Mouse (Mus musculus) neural tube, embryonic 14.5 days (tissue): Measurements from ENCODE around the gene Sbpl. TPM values are rescaled to one million over a fixed set of nuclear protein-coding genes. Genes with fewer than 3 reads are reported as not detected.

Source experiments
- ATAC-seq: fragments of 200-750 bp; cut with Nextera tagmentation; 2 replicates; pipeline ENCODE4 v1.8.0; 2017; ENCODE audit warnings: low read depth, mild to moderate bottlenecking, moderate TSS enrichment, moderate library complexity
- H3K27ac ChIP-seq: fragments of 300-500 bp; sonication (generic); 2 replicates; pipeline ENCODE4 v1.5.1; 2014; ENCODE audit warnings: low read depth, mild to moderate bottlenecking, control low read depth, low read length, moderate library complexity, mixed read lengths
- H3K27me3 ChIP-seq: fragments of 300-500 bp; sonication (generic); 2 replicates; pipeline ENCODE4 v1.6.1; 2014; ENCODE audit warnings: low read length; ENCODE audit not compliant: control insufficient read depth, insufficient read depth
- H3K36me3 ChIP-seq: fragments of 300-500 bp; sonication (generic); 2 replicates; pipeline ENCODE4 v1.6.1; 2014; ENCODE audit warnings: low read length, mixed read lengths; ENCODE audit not compliant: control insufficient read depth, insufficient read depth
- H3K4me1 ChIP-seq: fragments of 300-500 bp; sonication (generic); 2 replicates; pipeline ENCODE4 v1.6.1; 2014; ENCODE audit warnings: low read length; ENCODE audit not compliant: control insufficient read depth, insufficient read depth
- H3K4me2 ChIP-seq: fragments of 300-500 bp; sonication (generic); 2 replicates; pipeline ENCODE4 v1.6.1; 2014; ENCODE audit warnings: mild to moderate bottlenecking, low read depth, low read length, control low read depth
- H3K4me3 ChIP-seq: fragments of 300-500 bp; sonication (generic); 2 replicates; pipeline ENCODE4 v1.5.1; 2014; ENCODE audit warnings: low read depth, low read length, control low read depth, mixed read lengths
- H3K9ac ChIP-seq: fragments of 300-500 bp; sonication (generic); replicated peaks from 2 replicates; pipeline ENCODE4 v1.6.1; 2014; ENCODE audit warnings: low read depth, mild to moderate bottlenecking, control low read depth, low read length, mixed read lengths
- H3K9me3 ChIP-seq: fragments of 300-500 bp; sonication (generic); 2 replicates; pipeline ENCODE4 v1.6.1; 2016; ENCODE audit warnings: low read length; ENCODE audit not compliant: control insufficient read depth
- WGBS: fragments of 180-500 bp; shearing (Covaris S2); extraction: QIAGEN DNeasy Blood & Tissue Kit; methylation state at CpG from one replicate; pipeline ENCODE4 v1.1.7; 2014; 5-methylcytosine and 5-hydroxymethylcytosine counted together
- polyA plus RNA-seq: library from polyadenylated mRNA; unstranded; fragments of >200 nt; fragmentation: Nextera tagmentation; extraction: Ambion mirVana; gene quantifications from 2 replicates; pipeline ENCODE4 v1.2.1, GENCODE M21; 2014

Gene Sbpl
- not detected in 2 replicates for polyA plus RNA-seq

DNA sequence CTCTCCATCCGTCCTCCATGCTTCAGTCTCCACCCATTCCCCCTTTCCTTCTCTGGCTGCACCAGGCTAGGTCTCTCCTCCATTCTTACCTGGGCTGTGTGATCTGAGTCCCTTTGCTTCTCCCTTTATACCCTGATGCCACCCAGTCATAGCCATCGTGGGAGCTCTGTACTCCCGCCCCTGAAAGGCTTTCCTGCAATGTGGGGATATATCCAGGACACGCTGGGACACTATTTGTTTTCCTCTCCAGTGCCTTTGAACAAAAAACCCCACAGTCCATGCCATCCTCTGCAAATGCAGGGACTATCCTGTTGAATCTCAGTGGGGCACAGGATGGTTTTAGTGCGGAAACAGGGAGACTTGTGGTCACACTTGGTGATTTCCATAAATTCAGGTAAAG lies at the start of gene Sbpl:
TSS of gene Sbpl (minus strand) at position 101 of the 400 bp plus-strand sequence.
- Histone ChIP-seq H3K9ac (no peak within 1 kb of the TSS), H3K36me3 (no peaks in the 10 kb centered on the region), H3K9me3 (no peaks in the 10 kb centered on the region), H3K27me3 (no peaks in the 10 kb centered on the region), H3K4me1 (no peaks in the 10 kb centered on the region), H3K27ac (no peak within 1 kb of the TSS), H3K4me3 (no peak within 1 kb of the TSS), H3K4me2 (no peak within 1 kb of the TSS)
- ATAC-seq: no peak
- WGBS: 68% methylated on average over 5 of the region's 5 CpGs

DNA sequence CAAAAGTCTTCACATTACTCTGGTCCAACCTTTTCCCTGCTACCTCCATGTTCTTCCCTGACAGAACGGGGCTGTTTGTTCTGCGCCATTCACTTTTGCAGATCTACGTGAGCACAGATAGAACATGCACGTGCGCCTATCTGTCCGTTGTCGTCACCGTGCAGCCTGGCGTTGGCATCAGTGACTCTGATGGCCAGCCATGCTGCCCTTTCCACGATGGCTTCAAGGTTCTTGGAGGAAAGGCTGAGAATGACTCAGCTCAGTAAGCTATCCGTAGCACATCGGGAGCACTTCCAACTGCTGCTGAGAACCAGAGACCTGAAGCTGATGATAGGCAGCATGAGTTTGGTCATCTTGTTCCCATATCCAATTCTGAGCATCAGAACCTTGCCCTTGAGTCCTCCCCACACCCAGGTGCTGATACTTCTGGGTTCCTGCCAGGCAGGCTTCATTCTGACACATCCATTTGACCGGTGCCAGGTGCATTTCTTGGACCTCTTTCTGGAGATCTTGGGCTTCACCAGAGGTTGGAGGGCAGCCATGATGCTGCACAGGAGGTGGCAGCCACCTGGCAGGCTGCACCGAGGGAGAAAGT lies 49.1 kb upstream of the Sbpl start:
- H3K36me3 ChIP-seq: no peaks in the 10 kb centered on the region
- no peaks in the 10 kb centered on the region for H3K4me1 ChIP-seq
- no peak overlapping the region for H3K4me3 ChIP-seq
- no peaks in the 10 kb centered on the region for H3K27me3 ChIP-seq
- H3K4me2 ChIP-seq: no peak overlapping the region
- no peaks in the 10 kb centered on the region for H3K9me3 ChIP-seq
- 93% methylated on average over 14 of the region's 14 CpGs for WGBS
- H3K27ac ChIP-seq: no peak overlapping the region
- ATAC-seq: no peak
- no peak overlapping the region for H3K9ac ChIP-seq

GRCm38 (mm10) chr17:24000404-24000803 lies 45.3 kb upstream of the Sbpl start:
- Histone ChIP-seq H3K36me3 (no peaks in the 10 kb centered on the region), H3K27ac (no peak overlapping the region), H3K4me1 (no peaks in the 10 kb centered on the region), H3K27me3 (no peaks in the 10 kb centered on the region), H3K9ac (no peak overlapping the region), H3K9me3 (no peaks in the 10 kb centered on the region), H3K4me2 (no peak overlapping the region), H3K4me3 (no peak overlapping the region)
- no peak for ATAC-seq
- 84% methylated on average over 5 of the region's 5 CpGs for WGBS

GRCm38 (mm10) chr17:23998383-23998782 lies 43.3 kb upstream of the Sbpl start:
- H3K9me3 ChIP-seq: no peaks in the 10 kb centered on the region
- WGBS: 70% methylated on average over 6 of the region's 6 CpGs
- H3K4me1 ChIP-seq: peaks cover 4% of the 10 kb centered on the region; the same call in 1 of the 2 replicates
- H3K9ac ChIP-seq: no peak overlapping the region
- no peak overlapping the region for H3K4me3 ChIP-seq
- no peak overlapping the region for H3K27ac ChIP-seq
- no peak overlapping the region for H3K4me2 ChIP-seq
- no peak for ATAC-seq
- no peaks in the 10 kb centered on the region for H3K36me3 ChIP-seq
- no peaks in the 10 kb centered on the region for H3K27me3 ChIP-seq

DNA sequence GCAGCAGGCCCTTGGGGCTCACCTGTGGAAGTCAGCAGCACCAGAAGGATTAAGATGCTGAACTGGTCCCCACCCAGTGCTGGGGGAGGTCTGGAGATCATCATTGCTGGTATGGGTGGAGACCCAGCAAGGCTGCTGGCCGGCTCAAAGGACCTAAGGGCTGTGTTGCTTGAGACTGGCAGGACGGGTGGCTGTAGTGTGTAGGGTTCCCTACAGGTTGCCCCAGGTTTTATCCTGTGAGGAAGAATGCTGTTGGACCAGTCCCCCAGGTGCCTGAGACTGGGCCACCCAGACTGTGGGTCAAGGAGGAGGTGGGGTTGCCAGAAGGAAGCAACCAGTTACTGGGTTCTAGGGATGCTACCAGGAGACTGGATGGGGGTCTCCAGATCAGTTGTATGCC lies 42.8 kb upstream of the Sbpl start, which contains the start of gene Prss22:
TSS of gene Prss22 (minus strand) at position 200 of the 400 bp plus-strand sequence.
- no peak within 1 kb of the TSS for H3K27ac ChIP-seq
- no peak for ATAC-seq
- H3K4me1 ChIP-seq: peaks cover 4% of the 10 kb centered on the region; the same call in 1 of the 2 replicates
- no peaks in the 10 kb centered on the region for H3K9me3 ChIP-seq
- WGBS: 77% methylated on average over 2 of the region's 2 CpGs
- H3K9ac ChIP-seq: no peak within 1 kb of the TSS
- no peak within 1 kb of the TSS for H3K4me3 ChIP-seq
- H3K36me3 ChIP-seq: no peaks in the 10 kb centered on the region
- no peak within 1 kb of the TSS for H3K4me2 ChIP-seq
- no peaks in the 10 kb centered on the region for H3K27me3 ChIP-seq

DNA sequence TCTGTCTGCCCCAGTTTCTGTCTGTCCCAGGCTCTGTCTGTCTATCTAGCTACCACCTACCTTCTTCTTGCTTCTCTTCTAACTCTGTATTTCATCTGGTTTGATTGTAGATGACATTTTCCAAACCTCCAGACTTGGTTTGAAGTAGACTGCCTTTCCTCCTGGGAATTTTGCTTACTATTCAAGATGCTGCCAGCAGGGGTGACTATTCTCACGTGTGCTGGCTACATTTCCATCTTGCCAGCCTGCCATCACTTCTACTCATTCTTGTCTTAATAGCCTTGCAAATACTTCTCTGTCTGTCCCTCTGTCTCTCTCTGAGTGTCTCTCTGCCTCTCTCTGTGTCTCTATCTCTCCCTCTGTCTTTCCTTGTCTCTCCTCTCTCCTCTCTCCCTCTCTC lies 40.3 kb upstream of the Sbpl start:
- Histone ChIP-seq H3K4me3 (no peak overlapping the region), H3K36me3 (no peaks in the 10 kb centered on the region), H3K4me1 (peaks cover 4% of the 10 kb centered on the region; the same call in 1 of the 2 replicates), H3K4me2 (no peak overlapping the region), H3K27ac (no peak overlapping the region), H3K9me3 (no peaks in the 10 kb centered on the region), H3K27me3 (no peaks in the 10 kb centered on the region), H3K9ac (no peak overlapping the region)
- WGBS: 33% methylated on average over 1 of the region's 1 CpGs
- no peak for ATAC-seq

GRCm38 (mm10) chr17:23994667-23995066 lies 39.6 kb upstream of the Sbpl start:
- 81% methylated on average over 7 of the region's 7 CpGs for WGBS

DNA sequence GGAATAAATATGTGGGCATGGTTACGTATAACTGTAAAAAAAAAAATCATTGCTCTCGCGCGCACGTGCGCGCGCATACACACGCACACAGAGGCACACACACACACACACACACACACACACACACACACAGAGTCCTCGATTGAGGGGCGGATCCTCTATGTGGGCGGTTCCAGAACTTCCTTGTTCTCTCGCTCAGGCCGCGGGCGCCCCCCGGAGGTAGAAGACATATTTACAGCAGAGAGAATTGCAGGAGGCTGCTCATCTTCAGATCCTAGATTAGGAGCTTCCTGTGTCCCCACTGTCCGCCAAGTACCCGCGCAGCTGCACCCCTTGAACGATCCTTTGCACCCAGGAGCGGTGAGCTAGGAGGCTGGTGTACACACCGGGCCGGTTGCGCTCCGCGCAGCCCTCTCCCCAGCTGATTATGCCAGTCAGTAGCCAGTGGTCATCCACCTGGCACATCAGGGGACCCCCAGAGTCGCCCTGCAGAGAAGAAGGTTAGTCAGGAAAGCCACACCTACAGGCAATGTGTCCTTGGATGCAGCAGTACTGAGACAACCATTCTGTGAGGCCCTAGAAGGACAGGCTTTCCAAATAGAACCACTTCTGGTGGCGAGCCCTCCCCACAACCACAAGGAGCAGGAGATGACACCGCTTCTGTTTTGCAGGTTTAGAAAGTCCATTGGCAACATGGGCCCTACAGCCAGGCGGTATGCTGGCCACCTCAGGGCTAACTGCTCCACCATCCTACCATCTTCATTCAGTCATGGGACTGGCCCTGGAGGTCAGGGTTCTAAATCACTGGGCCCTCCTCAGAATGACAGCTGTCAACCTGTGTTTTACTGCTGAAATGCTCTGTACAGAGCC lies 38.7 kb upstream of the Sbpl start:
- H3K4me1 ChIP-seq: peaks cover 4% of the 10 kb centered on the region; the same call in 1 of the 2 replicates
- H3K27ac ChIP-seq: no peak overlapping the region
- peak; percentile 76 for ATAC-seq
- 9% methylated on average over 31 of the region's 31 CpGs for WGBS
- H3K36me3 ChIP-seq: no peaks in the 10 kb centered on the region
- peak overlapping the region; percentile 55 for H3K4me2 ChIP-seq
- H3K9ac ChIP-seq: peak overlapping the region; percentile 52; the same call in 1 of the 2 replicates
- H3K4me3 ChIP-seq: peak overlapping the region; percentile 12; the same call in 1 of the 2 replicates
- no peaks in the 10 kb centered on the region for H3K27me3 ChIP-seq
- H3K9me3 ChIP-seq: no peaks in the 10 kb centered on the region

More at GRCm38 (mm10) chr17:23994667-23995066, 39.6 kb upstream of the Sbpl start:
- H3K27me3 ChIP-seq: no peaks in the 10 kb centered on the region
- H3K9ac ChIP-seq: no peak overlapping the region
- no peak overlapping the region for H3K27ac ChIP-seq
- H3K4me1 ChIP-seq: peaks cover 4% of the 10 kb centered on the region; the same call in 1 of the 2 replicates
- no peaks in the 10 kb centered on the region for H3K9me3 ChIP-seq
- no peak overlapping the region for H3K4me2 ChIP-seq
- no peak for ATAC-seq
- H3K36me3 ChIP-seq: no peaks in the 10 kb centered on the region
- no peak overlapping the region for H3K4me3 ChIP-seq
